Mouse (Mus musculus): ENCODE data around the gene Slc22a17.
A peak's percentile ranks its signal among the peaks of the same experiment; 100 is the strongest.

Slc22a17 gene

GRCm38 (mm10) chr14:54938431-54939219, 25.7 kb upstream of the Slc22a17 start:
- DNase-seq: no peak

- no peak for DNase-seq
Observed at GRCm38 (mm10) chr14:54937361-54938182, 24.6 kb upstream of the Slc22a17 start.

GRCm38 (mm10) chr14:54936831-54937160, 23.9 kb upstream of the Slc22a17 start:
- DNase-seq: no peak

GRCm38 (mm10) chr14:54935904-54936830, 23.2 kb upstream of the Slc22a17 start, which contains the start of gene Cmtm5:
TSS of gene Cmtm5 (plus strand) at chr14:54936261.
- no peak for DNase-seq

- no peak for DNase-seq
Observed at GRCm38 (mm10) chr14:54932645-54933150, 19.8 kb upstream of the Slc22a17 start, which contains the start of gene Il25. TSS of gene Il25 (plus strand) at chr14:54932695.

- no peak for DNase-seq
Observed at GRCm38 (mm10) chr14:54930431-54930830, 17.5 kb upstream of the Slc22a17 start.

- no peak for DNase-seq
Observed at GRCm38 (mm10) chr14:54929801-54930200, 16.9 kb upstream of the Slc22a17 start.

GRCm38 (mm10) chr14:54927296-54927695, 14.4 kb upstream of the Slc22a17 start:
- DNase-seq: no peak

- no peak for DNase-seq
Observed at GRCm38 (mm10) chr14:54926401-54927158, 13.6 kb upstream of the Slc22a17 start.

GRCm38 (mm10) chr14:54925349-54926342, 12.7 kb upstream of the Slc22a17 start, which contains the start of gene Efs:
TSS of gene Efs (minus strand) at chr14:54926126.
- no peak for DNase-seq

- no peak for DNase-seq
Observed at GRCm38 (mm10) chr14:54924641-54925348, 11.9 kb upstream of the Slc22a17 start.

GRCm38 (mm10) chr14:54920076-54920685, 7.2 kb upstream of the Slc22a17 start:
- no peak for DNase-seq

- no peak for DNase-seq
Observed at GRCm38 (mm10) chr14:54913343-54913742, 411 bp upstream of the Slc22a17 start.

GRCm38 (mm10) chr14:54912109-54912850, 652 bp downstream of the Slc22a17 start:
- DNase-seq: no peak

- DNase-seq: no peak
Observed at GRCm38 (mm10) chr14:54908682-54909081, 4.2 kb downstream of the Slc22a17 start.

GRCm38 (mm10) chr14:54903641-54904040, 9.3 kb downstream of the Slc22a17 start:
- DNase-seq: no peak

- DNase-seq: peak; percentile 30 to 44
Observed at GRCm38 (mm10) chr14:54900383-54900782, 12.5 kb downstream of the Slc22a17 start.

- DNase-seq: no peak
Observed at GRCm38 (mm10) chr14:54897445-54897844, 15.5 kb downstream of the Slc22a17 start.
